ENCODE assay signal across 20 mouse cellular contexts in the genomic region with DNA sequence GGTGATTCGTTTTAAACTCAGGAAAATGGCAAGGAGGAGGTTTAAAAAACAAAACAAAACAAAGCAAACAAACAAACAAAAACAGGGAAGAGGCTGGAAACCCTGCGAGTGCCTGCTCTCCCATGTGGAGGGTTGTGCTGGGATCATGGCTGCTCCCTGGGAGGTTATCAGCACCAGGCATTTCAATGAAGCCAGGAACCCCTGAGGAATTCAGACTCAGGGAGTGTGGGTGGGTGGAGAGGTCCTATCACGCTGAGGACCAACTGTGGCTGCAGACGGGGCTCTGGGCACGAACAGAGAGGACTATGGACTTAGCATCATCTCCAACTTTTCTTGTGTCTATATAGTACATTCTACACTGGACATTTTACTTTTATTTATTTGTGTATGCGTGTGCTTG. TPM values are rescaled to one million over a fixed set of nuclear protein-coding genes. Genes with fewer than 3 reads are reported as not detected.
"Had no signal": no experiment of that assay in that cellular context is flagged by ENCODE, and none has a peak within 500 bp of the region (broad histone marks: within the 10 kb centered on the region; RNA-seq: fewer than 3 reads in every experiment).

No protein-coding gene starts in this region.

- ATAC-seq: inflammation-experienced regulatory T-cells, adult 6 months; intestine, postnatal 0 days; liver, postnatal 0 days; midbrain, embryonic 15.5 days had no signal

- H3K27ac ChIP-seq: left cerebral cortex, adult 2 months; limb, embryonic 10.5 days; liver, embryonic 13.5 days; macrophage; midbrain, embryonic 15.5 days; neural tube, embryonic 12.5 days; stomach, postnatal 0 days had no signal

- H3K9me3 ChIP-seq: limb, embryonic 10.5 days; liver, embryonic 13.5 days; megakaryocyte, embryonic 14.5 days; midbrain, embryonic 15.5 days; neural tube, embryonic 12.5 days had no signal

- H3K36me3 ChIP-seq: limb, embryonic 10.5 days; liver, embryonic 13.5 days; midbrain, embryonic 15.5 days; neural tube, embryonic 12.5 days had no signal

- H3K4me2 ChIP-seq: liver, embryonic 13.5 days; midbrain, embryonic 11.5 days; midbrain, embryonic 15.5 days; neural tube, embryonic 12.5 days had no signal

- H3K9ac ChIP-seq: liver, embryonic 13.5 days; liver, postnatal 0 days; midbrain, embryonic 15.5 days; neural tube, embryonic 12.5 days had no signal

- H3K4me1 ChIP-seq: limb, embryonic 10.5 days; liver, embryonic 13.5 days; midbrain, embryonic 15.5 days; neural tube, embryonic 12.5 days had no signal

- DNase-seq: kidney, adult 8-10 months; liver, embryonic 13.5 days; liver, postnatal 0 days had no signal

- H3K27me3 ChIP-seq: liver, embryonic 13.5 days; midbrain, embryonic 15.5 days; neural tube, embryonic 12.5 days had no signal

- H3K4me3 ChIP-seq: left cerebral cortex, adult 2 months; limb, embryonic 10.5 days; liver, embryonic 13.5 days; megakaryocyte, embryonic 14.5 days; midbrain, embryonic 15.5 days; neural tube, embryonic 12.5 days had no signal

RNA-seq across cellular contexts. Expression of gene Ackr2, which starts 1.2 kb away (rescaled TPM):
- polyA plus RNA-seq: inflammation-experienced regulatory T-cells, adult 6 months; macrophage had no signal

RNA-seq across cellular contexts. Expression of gene Cyp8b1, which starts 16.8 kb away (rescaled TPM):
- total RNA-seq: layer of hippocampus, postnatal 25 days; left cerebral cortex, adult 2 months; left cerebral cortex, postnatal 14 days; monocyte, adult 5-6 weeks; neutrophil, adult 5-6 weeks had no signal
- polyA plus RNA-seq: inflammation-experienced regulatory T-cells, adult 6 months; kidney, embryonic 16.5 days; limb, embryonic 10.5 days; limb, embryonic 14.5 days; lung, embryonic 16.5 days; macrophage; midbrain, embryonic 11.5 days; midbrain, embryonic 15.5 days; neural tube, embryonic 12.5 days had no signal

RNA-seq across cellular contexts. Expression of gene Fam198a, which starts 51.5 kb away (rescaled TPM):
- total RNA-seq: monocyte, adult 5-6 weeks; neutrophil, adult 5-6 weeks had no signal
- polyA plus RNA-seq: macrophage had no signal
